Mouse (Mus musculus): Measurements from ENCODE around the gene Cebpzos.

DNA sequence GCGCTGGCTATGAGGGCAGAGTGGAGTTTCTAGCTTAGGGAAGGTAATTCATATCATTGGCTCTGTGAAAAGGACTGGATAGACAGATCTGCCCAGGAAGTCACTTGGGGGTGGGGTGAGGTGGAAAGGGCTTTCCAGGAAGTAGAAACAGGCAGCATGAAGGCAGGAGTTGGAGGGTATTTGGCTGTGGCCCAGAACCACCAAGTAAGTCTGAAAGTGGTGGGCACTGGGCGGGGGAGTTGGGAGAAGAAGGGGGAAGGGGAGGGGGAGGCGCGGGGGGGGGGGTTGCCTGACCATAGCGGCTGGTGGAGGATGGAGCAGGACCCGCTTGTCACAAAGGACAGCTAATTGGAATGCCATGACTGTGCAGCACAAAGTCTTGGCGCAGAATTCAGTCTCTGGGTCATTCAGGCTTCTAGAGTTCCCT lies 34.4 kb upstream of the Cebpzos start:
- no peak for TF ChIP-seq EP300 (optimal IDR thresholded peaks at IDR 0.05)
- TF ChIP-seq CTCF (IDR thresholded peaks at IDR 0.05; ENCODE audit: low read depth) = no peak
